Mouse (Mus musculus): ENCODE results near the gene Trim69. TPM values are rescaled to one million over a fixed set of nuclear protein-coding genes. Genes with fewer than 3 reads are reported as not detected.

Gene Trim69
- polyA plus RNA-seq, 1 experiment = 0.06 TPM

DNA sequence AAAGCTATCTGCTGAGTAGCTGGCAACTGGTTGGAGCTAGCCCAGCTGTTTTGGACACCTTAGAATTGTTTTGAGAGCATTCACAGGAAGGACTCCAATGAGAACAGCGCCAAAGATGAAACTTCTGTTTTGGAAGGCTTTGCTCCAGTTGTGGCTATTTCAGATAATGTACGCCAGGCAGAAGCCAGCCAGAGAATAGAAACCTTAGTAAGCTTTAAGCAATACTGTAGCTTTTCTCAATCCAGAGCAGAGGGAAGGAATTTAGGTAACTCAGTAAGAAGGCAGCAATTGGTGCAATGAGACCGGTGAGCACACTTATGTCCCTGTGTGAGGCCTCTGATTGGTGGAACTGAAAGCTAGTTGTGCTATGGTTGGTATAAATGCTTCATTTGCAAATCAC is 17.4 kb upstream of the Trim69 start:
- Histone ChIP-seq H3K4me3 (ENCODE audit: insufficient read depth, poor library complexity, severe bottlenecking) (no peak overlapping the region), H3K27me3 (ENCODE audit: control insufficient read depth, insufficient read depth, insufficient read length) (no peaks in the 10 kb centered on the region), H3K79me2 (ENCODE audit: control insufficient read depth, insufficient read depth) (peaks cover 6% of the 10 kb centered on the region), H3ac (ENCODE audit: control insufficient read depth, insufficient read length, low read depth) (no peak overlapping the region), H3K36me3 (ENCODE audit: control insufficient read depth, insufficient read depth) (no peaks in the 10 kb centered on the region), H3K79me3 (ENCODE audit: low read depth) (peaks cover 1% of the 10 kb centered on the region)
- TF ChIP-seq MYOG (IDR thresholded peaks at IDR 0.05; ENCODE audit: control insufficient read depth, extremely low read depth, insufficient read length) (no peak), MYOD1 (IDR thresholded peaks at IDR 0.05; ENCODE audit: control insufficient read depth, insufficient read length, low read depth) (no peak), CEBPB (IDR thresholded peaks at IDR 0.05; ENCODE audit: low read depth) (no peak), FOSL1 (IDR thresholded peaks at IDR 0.05; ENCODE audit: insufficient read depth, low read length, poor library complexity, severe bottlenecking) (no peak), CTCF (IDR thresholded peaks at IDR 0.05; ENCODE audit: control insufficient read depth, insufficient read depth, insufficient read length) (no peak), MAX (IDR thresholded peaks at IDR 0.05) (no peak), USF1 (IDR thresholded peaks at IDR 0.05; ENCODE audit: low read depth) (no peak)

DNA sequence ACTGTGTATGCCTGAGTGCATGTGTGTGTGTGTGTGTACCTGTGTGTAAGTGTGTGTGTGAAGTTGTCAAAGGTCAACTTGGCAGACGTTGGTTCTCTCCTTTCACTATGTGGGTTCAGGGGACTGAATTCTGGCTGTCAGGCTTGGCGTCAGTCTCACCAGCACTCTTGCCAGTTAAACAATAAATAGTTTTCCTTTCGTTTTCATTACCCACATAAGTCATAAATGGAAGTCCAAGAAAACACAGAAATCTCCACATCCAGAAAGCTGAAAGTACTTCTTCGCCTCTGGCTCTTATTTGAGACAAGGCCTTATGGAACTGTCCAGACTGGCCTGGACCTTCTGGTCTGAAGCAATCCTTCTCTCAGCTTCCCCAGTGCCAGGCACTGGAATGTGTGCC is 14.7 kb upstream of the Trim69 start:
- Histone ChIP-seq H3ac (ENCODE audit: control insufficient read depth, insufficient read length, low read depth) (no peak overlapping the region), H3K27me3 (ENCODE audit: control insufficient read depth, insufficient read depth, insufficient read length) (no peaks in the 10 kb centered on the region), H3K36me3 (ENCODE audit: control insufficient read depth, insufficient read depth) (peaks cover 12% of the 10 kb centered on the region), H3K79me3 (ENCODE audit: low read depth) (peaks cover 28% of the 10 kb centered on the region), H3K4me3 (ENCODE audit: insufficient read depth, poor library complexity, severe bottlenecking) (no peak overlapping the region), H3K79me2 (ENCODE audit: control insufficient read depth, insufficient read depth) (peaks cover 32% of the 10 kb centered on the region)
- TF ChIP-seq CEBPB (IDR thresholded peaks at IDR 0.05; ENCODE audit: low read depth) (no peak), MAX (IDR thresholded peaks at IDR 0.05) (no peak), MYOG (IDR thresholded peaks at IDR 0.05; ENCODE audit: control insufficient read depth, extremely low read depth, insufficient read length) (no peak), MYOD1 (IDR thresholded peaks at IDR 0.05; ENCODE audit: control insufficient read depth, insufficient read length, low read depth) (no peak), CTCF (IDR thresholded peaks at IDR 0.05; ENCODE audit: control insufficient read depth, insufficient read depth, insufficient read length) (no peak), FOSL1 (IDR thresholded peaks at IDR 0.05; ENCODE audit: insufficient read depth, low read length, poor library complexity, severe bottlenecking) (no peak), USF1 (IDR thresholded peaks at IDR 0.05; ENCODE audit: low read depth) (no peak)

DNA sequence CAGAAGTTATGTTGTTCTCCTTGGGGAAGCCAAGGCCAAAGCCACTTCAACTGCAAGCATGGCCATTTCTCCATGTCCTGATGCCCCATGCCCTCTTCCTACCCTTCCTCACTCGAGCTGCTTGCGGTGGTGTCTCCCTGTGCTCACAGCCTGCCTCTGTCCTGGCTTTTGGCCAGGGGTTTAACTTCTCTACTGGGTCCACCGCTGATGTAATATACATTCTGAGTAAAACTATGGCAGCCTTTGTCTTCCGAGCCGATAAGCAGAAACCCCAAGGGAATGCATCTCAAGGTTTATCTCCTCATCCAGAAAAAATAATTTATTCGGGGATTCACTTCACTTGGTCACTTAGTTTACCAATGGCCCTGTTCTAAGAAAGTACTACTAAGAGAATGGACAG is 13.8 kb upstream of the Trim69 start:
- H3K36me3 ChIP-seq (ENCODE audit: control insufficient read depth, insufficient read depth) = peaks cover 21% of the 10 kb centered on the region
- no peaks in the 10 kb centered on the region for H3K27me3 ChIP-seq (ENCODE audit: control insufficient read depth, insufficient read depth, insufficient read length)
- no peak overlapping the region for H3K4me3 ChIP-seq (ENCODE audit: insufficient read depth, poor library complexity, severe bottlenecking)
- TF ChIP-seq CEBPB (IDR thresholded peaks at IDR 0.05; ENCODE audit: low read depth) (no peak), MAX (IDR thresholded peaks at IDR 0.05) (no peak), MYOD1 (IDR thresholded peaks at IDR 0.05; ENCODE audit: control insufficient read depth, insufficient read length, low read depth) (no peak), FOSL1 (IDR thresholded peaks at IDR 0.05; ENCODE audit: insufficient read depth, low read length, poor library complexity, severe bottlenecking) (no peak), USF1 (IDR thresholded peaks at IDR 0.05; ENCODE audit: low read depth) (no peak), CTCF (IDR thresholded peaks at IDR 0.05; ENCODE audit: control insufficient read depth, insufficient read depth, insufficient read length) (no peak), MYOG (IDR thresholded peaks at IDR 0.05; ENCODE audit: control insufficient read depth, extremely low read depth, insufficient read length) (no peak)
- H3K79me2 ChIP-seq (ENCODE audit: control insufficient read depth, insufficient read depth) = peaks cover 42% of the 10 kb centered on the region
- peaks cover 37% of the 10 kb centered on the region for H3K79me3 ChIP-seq (ENCODE audit: low read depth)
- H3ac ChIP-seq (ENCODE audit: control insufficient read depth, insufficient read length, low read depth) = no peak overlapping the region

DNA sequence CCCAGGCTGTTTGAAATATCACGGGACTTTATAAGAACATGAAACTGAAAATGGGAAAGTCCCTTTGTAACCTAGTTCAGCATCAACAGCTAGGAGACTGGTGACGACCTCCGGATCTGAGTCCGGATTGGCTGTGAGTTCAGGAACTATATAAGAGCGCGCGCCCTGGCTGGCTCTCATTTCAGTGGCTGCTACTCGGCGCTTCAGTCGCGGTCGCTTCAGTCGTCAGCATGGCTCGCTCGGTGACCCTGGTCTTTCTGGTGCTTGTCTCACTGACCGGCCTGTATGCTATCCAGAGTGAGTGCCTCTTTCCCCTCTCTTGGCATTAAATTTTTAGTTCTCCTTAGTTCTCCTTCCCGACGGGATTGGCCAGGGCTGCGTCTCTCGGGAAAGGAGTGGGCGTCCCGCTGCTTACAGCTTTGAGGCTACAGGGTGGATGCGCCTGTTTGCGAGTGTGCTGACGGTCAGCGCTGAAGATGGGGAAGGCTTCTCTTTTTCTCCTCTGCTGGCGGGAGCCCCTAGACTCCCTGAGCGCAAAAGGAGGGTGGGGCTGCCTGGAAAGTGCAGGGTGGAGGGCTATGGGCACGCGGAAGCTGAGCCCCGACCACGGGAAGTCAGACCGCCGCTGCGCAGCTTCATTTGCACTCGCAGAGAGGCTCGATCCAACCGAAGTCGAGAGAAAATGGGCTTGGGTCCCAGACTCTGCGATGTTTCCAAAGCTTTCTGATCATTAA is 12.8 kb upstream of the Trim69 start, which contains the start of gene B2m:
Gene B2m, plus strand, starts transcription at position 179 of the 734 bp plus-strand sequence.
- peaks cover 50% of the 10 kb centered on the region for H3K79me2 ChIP-seq (ENCODE audit: control insufficient read depth, insufficient read depth)
- peak within 1 kb of the TSS; percentile 72 for H3K4me3 ChIP-seq (ENCODE audit: insufficient read depth, poor library complexity, severe bottlenecking)
- H3K36me3 ChIP-seq (ENCODE audit: control insufficient read depth, insufficient read depth) = peaks cover 31% of the 10 kb centered on the region
- peaks cover 38% of the 10 kb centered on the region for H3K79me3 ChIP-seq (ENCODE audit: low read depth)
- H3K27me3 ChIP-seq (ENCODE audit: control insufficient read depth, insufficient read depth, insufficient read length) = no peaks in the 10 kb centered on the region
- TF ChIP-seq MYOG (IDR thresholded peaks at IDR 0.05; ENCODE audit: control insufficient read depth, extremely low read depth, insufficient read length) (no peak), CTCF (IDR thresholded peaks at IDR 0.05; ENCODE audit: control insufficient read depth, insufficient read depth, insufficient read length) (no peak), MAX (IDR thresholded peaks at IDR 0.05) (no peak), USF1 (IDR thresholded peaks at IDR 0.05; ENCODE audit: low read depth) (no peak), CEBPB (IDR thresholded peaks at IDR 0.05; ENCODE audit: low read depth) (no peak), MYOD1 (IDR thresholded peaks at IDR 0.05; ENCODE audit: control insufficient read depth, insufficient read length, low read depth) (no peak), FOSL1 (IDR thresholded peaks at IDR 0.05; ENCODE audit: insufficient read depth, low read length, poor library complexity, severe bottlenecking) (no peak)
- H3ac ChIP-seq (ENCODE audit: control insufficient read depth, insufficient read length, low read depth) = peak within 1 kb of the TSS; percentile 96

DNA sequence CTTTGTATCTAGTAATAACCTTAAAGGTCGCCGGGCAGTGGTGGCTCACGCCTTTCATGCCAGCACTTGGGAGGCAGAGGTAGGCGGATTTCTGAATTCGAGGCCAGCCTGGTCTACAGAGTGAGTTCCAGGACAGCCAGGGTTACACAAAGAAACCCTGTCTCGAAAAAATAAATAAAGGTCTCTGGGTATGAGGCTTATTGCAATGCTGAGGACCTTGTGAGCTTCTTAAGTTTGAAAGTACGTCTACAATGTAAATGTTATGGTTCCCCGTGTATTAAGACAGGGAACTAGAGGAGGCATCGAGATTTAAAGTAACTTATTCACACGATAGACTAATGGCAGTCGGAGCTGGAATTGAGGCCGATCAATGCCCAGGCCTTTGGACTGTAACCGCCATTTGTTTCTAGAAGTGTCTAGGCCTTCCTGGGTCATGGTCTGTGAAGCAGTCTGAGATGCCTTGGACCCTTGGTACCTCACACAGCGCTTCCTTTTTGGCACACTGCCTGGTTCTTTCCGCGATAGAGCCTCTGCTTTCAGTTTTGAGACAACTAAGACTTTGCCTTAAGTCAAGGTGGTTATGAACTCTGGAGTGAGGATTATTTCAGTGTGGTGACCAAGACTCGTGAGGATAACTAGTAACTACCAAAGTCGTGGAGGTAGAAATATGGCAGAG is 12.1 kb upstream of the Trim69 start:
- peak overlapping the region; percentile 72 for H3K4me3 ChIP-seq (ENCODE audit: insufficient read depth, poor library complexity, severe bottlenecking)
- H3ac ChIP-seq (ENCODE audit: control insufficient read depth, insufficient read length, low read depth) = peak overlapping the region; percentile 96
- TF ChIP-seq FOSL1 (IDR thresholded peaks at IDR 0.05; ENCODE audit: insufficient read depth, low read length, poor library complexity, severe bottlenecking) (no peak), CEBPB (IDR thresholded peaks at IDR 0.05; ENCODE audit: low read depth) (no peak), CTCF (IDR thresholded peaks at IDR 0.05; ENCODE audit: control insufficient read depth, insufficient read depth, insufficient read length) (no peak), MYOD1 (IDR thresholded peaks at IDR 0.05; ENCODE audit: control insufficient read depth, insufficient read length, low read depth) (no peak), MYOG (IDR thresholded peaks at IDR 0.05; ENCODE audit: control insufficient read depth, extremely low read depth, insufficient read length) (no peak), USF1 (IDR thresholded peaks at IDR 0.05; ENCODE audit: low read depth) (no peak), MAX (IDR thresholded peaks at IDR 0.05) (no peak)
- H3K79me3 ChIP-seq (ENCODE audit: low read depth) = peaks cover 38% of the 10 kb centered on the region
- H3K27me3 ChIP-seq (ENCODE audit: control insufficient read depth, insufficient read depth, insufficient read length) = no peaks in the 10 kb centered on the region
- peaks cover 50% of the 10 kb centered on the region for H3K79me2 ChIP-seq (ENCODE audit: control insufficient read depth, insufficient read depth)
- H3K36me3 ChIP-seq (ENCODE audit: control insufficient read depth, insufficient read depth) = peaks cover 38% of the 10 kb centered on the region
